Mouse (Mus musculus) v-Abl transformed pro-B cells (cell line): ENCODE measurements around the gene Hist1h2ah.

Source experiments
- in situ Hi-C, 2 experiments: fragments of 400-800 bp; cut with MboI; formaldehyde crosslinking; loops; one replicate each; pipeline ENCODE4 v1.15.1; 2025; ENCODE audit not compliant: unreplicated experiment in 2 of 2

Hist1h2ah gene

GRCm38 (mm10) chr13:22041142-22041536 lies 5.8 kb upstream of the Hist1h2ah start, which contains the start of gene Hist1h4i:
Gene Hist1h4i (minus strand): TSS chr13:22041362.
- in situ Hi-C loops, result loop anchor here (5.0 to 25.0 kb wide), 4 partner anchors 354 to 1871 kb away; partner anchors contain the start of genes Hist1h1a (in 1 of the 2), Hist1h2ab (in 1 of the 2), Hist1h3a (in 1 of the 2) and Hist1h3b (in 1 of the 2)

- in situ Hi-C loops, result loop anchor here (5.0 to 25.0 kb wide), 4 partner anchors 354 to 1872 kb away; partner anchors contain the start of genes Hist1h1a (in 1 of the 2), Hist1h2ab (in 1 of the 2), Hist1h3a (in 1 of the 2) and Hist1h3b (in 1 of the 2)
Measured at GRCm38 (mm10) chr13:22040464-22041141, 5.2 kb upstream of the Hist1h2ah start.

GRCm38 (mm10) chr13:22039951-22040463 lies 4.6 kb upstream of the Hist1h2ah start:
- in situ Hi-C loops, result loop anchor here (5.0 to 25.0 kb wide), 7 partner anchors 215 to 1872 kb away; partner anchors contain the start of genes Hist1h1a (in 1 of the 2), Hist1h2ab (in 1 of the 2), Hist1h3a (in 1 of the 2) and Hist1h3b (in 1 of the 2)

- in situ Hi-C loops, result loop anchor here (5.0 to 25.0 kb wide), 5 partner anchors 215 to 1873 kb away; partner anchors contain the start of genes Hist1h1a (in 1 of the 2), Hist1h2ab (in 1 of the 2), Hist1h3a (in 1 of the 2) and Hist1h3b (in 1 of the 2)
Measured at GRCm38 (mm10) chr13:22039364-22039763, 4.0 kb upstream of the Hist1h2ah start.

- in situ Hi-C loops, result loop anchor here (5.0 to 25.0 kb wide), 5 partner anchors 213 to 1875 kb away; partner anchors contain the start of genes Hist1h1a (in 1 of the 2), Hist1h2ab (in 1 of the 2), Hist1h3a (in 1 of the 2) and Hist1h3b (in 1 of the 2)
Measured at GRCm38 (mm10) chr13:22037415-22037814, 2.0 kb upstream of the Hist1h2ah start.

- in situ Hi-C loops, result loop anchor here (5.0 to 25.0 kb wide), 5 partner anchors 212 to 1875 kb away; partner anchors contain the start of genes Hist1h1a (in 1 of the 2), Hist1h2ab (in 1 of the 2), Hist1h3a (in 1 of the 2) and Hist1h3b (in 1 of the 2)
Measured at GRCm38 (mm10) chr13:22036986-22037385, 1.6 kb upstream of the Hist1h2ah start.

- in situ Hi-C loops, result loop anchor here (5.0 to 25.0 kb wide), 5 partner anchors 212 to 1876 kb away; partner anchors contain the start of genes Hist1h1a (in 1 of the 2), Hist1h2ab (in 1 of the 2), Hist1h3a (in 1 of the 2) and Hist1h3b (in 1 of the 2)
Measured at GRCm38 (mm10) chr13:22036149-22036956, 985 bp upstream of the Hist1h2ah start.

- in situ Hi-C loops, result loop anchor here (5.0 to 25.0 kb wide), 6 partner anchors 210 to 1878 kb away; partner anchors contain the start of genes Hist1h1a (in 1 of the 2), Hist1h2ab (in 1 of the 2), Hist1h2bm (in 1 of the 2) and Hist1h3a (in 1 of the 2)
Measured at GRCm38 (mm10) chr13:22034443-22035266, 713 bp downstream of the Hist1h2ah start.

- in situ Hi-C loops, result loop anchor here (5.0 to 25.0 kb wide), 5 partner anchors 209 to 1878 kb away; partner anchors contain the start of genes Hist1h1a (in 1 of the 2), Hist1h2ab (in 1 of the 2), Hist1h2bm (in 1 of the 2) and Hist1h3a (in 1 of the 2)
Measured at GRCm38 (mm10) chr13:22033741-22034442, 1.5 kb downstream of the Hist1h2ah start.

GRCm38 (mm10) chr13:22030493-22030892 lies 4.9 kb downstream of the Hist1h2ah start:
- in situ Hi-C loops, result loop anchor here (5.0 to 25.0 kb wide), 5 partner anchors 206 to 1882 kb away; partner anchors contain the start of genes Hist1h1a (in 1 of the 2), Hist1h2ab (in 1 of the 2), Hist1h2bm (in 1 of the 2) and Hist1h3a (in 1 of the 2)

- in situ Hi-C loops, result loop anchor here (5.0 to 25.0 kb wide), 11 partner anchors 105 to 1882 kb away; partner anchors contain the start of genes Abt1 (in 1 of the 2), Hist1h1a (in 1 of the 2), Hist1h2ab (in 1 of the 2) and Hist1h2bm (in 1 of the 2)
Measured at GRCm38 (mm10) chr13:22029928-22030327, 5.4 kb downstream of the Hist1h2ah start.

GRCm38 (mm10) chr13:22028673-22029460 lies 6.5 kb downstream of the Hist1h2ah start:
- in situ Hi-C loops, result loop anchor here (5.0 to 25.0 kb wide), 8 partner anchors 104 to 1883 kb away; partner anchors contain the start of genes Abt1 (in 1 of the 2), Hist1h1a (in 1 of the 2), Hist1h2ab (in 1 of the 2) and Hist1h3a (in 1 of the 2)

GRCm38 (mm10) chr13:22026058-22027031 lies 9.0 kb downstream of the Hist1h2ah start:
- in situ Hi-C loops, result loop anchor here (5.0 to 25.0 kb wide), 8 partner anchors 102 to 1886 kb away; partner anchors contain the start of genes Abt1 (in 1 of the 2), Hist1h1a (in 1 of the 2), Hist1h2ab (in 1 of the 2) and Hist1h3a (in 1 of the 2)

GRCm38 (mm10) chr13:22022241-22022640 lies 13.1 kb downstream of the Hist1h2ah start:
- in situ Hi-C loops, result loop anchor here (5.0 to 10.0 kb wide), 10 partner anchors 50 to 1495 kb away; partner anchors contain the start of genes Abt1 (in 1 of the 2) and Trim27 (in 1 of the 2)

GRCm38 (mm10) chr13:22021581-22021980 lies 13.8 kb downstream of the Hist1h2ah start:
- in situ Hi-C loops, result loop anchor here (5.0 to 10.0 kb wide), 10 partner anchors 49 to 1496 kb away; partner anchors contain the start of genes Abt1 (in 1 of the 2) and Trim27 (in 1 of the 2)
